Comparison of ENCODE assay signal across 20 mouse cellular contexts in genomic region chr19:42260486-42260885, GRCm38 (mm10). TPM values are rescaled to one million over a fixed set of nuclear protein-coding genes. Genes with fewer than 3 reads are reported as not detected.
"Had no signal": no experiment of that assay in that cellular context is flagged by ENCODE, and none has a peak within 500 bp of the region (broad histone marks: within the 10 kb centered on the region; RNA-seq: fewer than 3 reads in every experiment).

No protein-coding gene starts in this region.

- H3K9ac ChIP-seq: limb, embryonic 13.5 days; liver, embryonic 12.5 days; liver, embryonic 15.5 days; midbrain, embryonic 13.5 days; neural tube, embryonic 13.5 days had no signal

- H3K4me2 ChIP-seq: limb, embryonic 13.5 days; liver, embryonic 12.5 days; liver, embryonic 15.5 days; midbrain, embryonic 13.5 days; neural tube, embryonic 13.5 days had no signal

- H3K36me3 ChIP-seq: limb, embryonic 10.5 days; limb, embryonic 13.5 days; liver, embryonic 12.5 days; liver, embryonic 15.5 days; midbrain, embryonic 10.5 days had no signal

- H3K9me3 ChIP-seq: limb, embryonic 10.5 days; limb, embryonic 13.5 days; liver, embryonic 12.5 days; liver, embryonic 15.5 days; midbrain, embryonic 10.5 days; midbrain, embryonic 13.5 days; neural tube, embryonic 13.5 days had no signal

- DNase-seq: kidney, postnatal 10 days; kidney, postnatal 36 days; layer of hippocampus, postnatal 36 days; liver; lung, adult 18-20 months; lung, postnatal 14 days; thymus, adult 18-20 months; thymus, postnatal 4 days had no signal

- H3K27ac ChIP-seq: limb, embryonic 10.5 days; limb, embryonic 13.5 days; liver, embryonic 12.5 days; liver, embryonic 15.5 days; macrophage; midbrain, embryonic 10.5 days; midbrain, embryonic 13.5 days; neural tube, embryonic 13.5 days had no signal

- H3K4me3 ChIP-seq: limb, embryonic 10.5 days; limb, embryonic 13.5 days; liver, embryonic 12.5 days; liver, embryonic 15.5 days; midbrain, embryonic 10.5 days; midbrain, embryonic 13.5 days; myocyte; neural tube, embryonic 13.5 days had no signal

- ATAC-seq: liver, embryonic 12.5 days; midbrain, embryonic 13.5 days; midbrain, embryonic 16.5 days had no signal

RNA-seq across cellular contexts. Expression of gene Golga7b, which starts 13.1 kb away (rescaled TPM):
- polyA plus RNA-seq: kidney, embryonic 14.5 days; limb, embryonic 10.5 days; liver, embryonic 15.5 days; macrophage; spleen, adult 2 months had no signal
